Mouse (Mus musculus) bone marrow macrophage, adult 2 months (primary cell): Measurements from ENCODE around the gene Dpp6. TPM values are rescaled to one million over a fixed set of nuclear protein-coding genes. Genes with fewer than 3 reads are reported as not detected.

Experiments used
- H3K27ac ChIP-seq: 2 replicates; pipeline ENCODE4 v1.5.1; 2012; ENCODE audit warnings: low read depth, low read length; ENCODE audit not compliant: insufficient read depth
- H3K4me1 ChIP-seq: 2 replicates; pipeline ENCODE4 v1.6.1; 2012; ENCODE audit warnings: low read length; ENCODE audit not compliant: control insufficient read depth, insufficient read depth
- H3K4me3 ChIP-seq: 2 replicates; pipeline ENCODE4 v1.5.1; 2012; ENCODE audit warnings: mild to moderate bottlenecking, low read length, moderate library complexity; ENCODE audit not compliant: insufficient read depth
- CTCF ChIP-seq: IDR thresholded peaks from 2 replicates; pipeline ENCODE4 v1.5.1; 2012; ENCODE audit warnings: low read depth, mild to moderate bottlenecking, low read length, moderate library complexity
- POLR2A ChIP-seq: IDR thresholded peaks from 2 replicates; pipeline ENCODE4 v1.6.1; 2012; ENCODE audit warnings: mild to moderate bottlenecking, low read depth, low read length, borderline replicate concordance
- polyA plus RNA-seq: library from polyadenylated mRNA; stranded (reverse); fragments of >200 nt; gene quantifications from 2 replicates; pipeline ENCODE4 v1.2.4, GENCODE M21; 2012; ENCODE audit not compliant: missing spikeins, insufficient read depth, insufficient read length

Gene Dpp6
- polyA plus RNA-seq, 1 experiment: not detected

DNA sequence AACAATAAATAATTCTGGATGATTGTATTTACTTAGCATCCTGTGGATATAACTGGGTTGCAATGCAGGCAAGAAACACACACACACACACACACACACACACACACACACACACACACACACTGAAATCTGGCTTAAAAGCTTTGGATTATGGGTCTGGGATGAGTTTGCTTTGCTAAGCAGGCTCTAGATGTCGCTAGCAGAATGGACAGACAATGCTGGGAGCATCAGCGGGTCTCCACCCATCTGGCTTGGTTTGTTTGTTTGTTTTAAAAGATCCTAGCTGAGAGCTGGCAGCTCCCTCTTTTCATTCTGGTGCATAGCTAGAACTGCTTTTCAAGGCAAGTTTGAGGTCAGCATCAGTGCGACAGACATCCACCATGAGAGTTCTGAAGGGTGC lies 234.2 kb downstream of the Dpp6 start:
- Histone ChIP-seq H3K4me3 (no peak overlapping the region), H3K27ac (no peak overlapping the region), H3K4me1 (no peaks in the 10 kb centered on the region)
- TF ChIP-seq CTCF: no peak
- no peak for TF ChIP-seq POLR2A

- no peak overlapping the region for H3K27ac ChIP-seq
- no peak overlapping the region for H3K4me3 ChIP-seq
- no peaks in the 10 kb centered on the region for H3K4me1 ChIP-seq
- TF ChIP-seq POLR2A (no peak), CTCF (no peak)
Measured at GRCm38 (mm10) chr5:27052441-27052840, 235.4 kb downstream of the Dpp6 start.

DNA sequence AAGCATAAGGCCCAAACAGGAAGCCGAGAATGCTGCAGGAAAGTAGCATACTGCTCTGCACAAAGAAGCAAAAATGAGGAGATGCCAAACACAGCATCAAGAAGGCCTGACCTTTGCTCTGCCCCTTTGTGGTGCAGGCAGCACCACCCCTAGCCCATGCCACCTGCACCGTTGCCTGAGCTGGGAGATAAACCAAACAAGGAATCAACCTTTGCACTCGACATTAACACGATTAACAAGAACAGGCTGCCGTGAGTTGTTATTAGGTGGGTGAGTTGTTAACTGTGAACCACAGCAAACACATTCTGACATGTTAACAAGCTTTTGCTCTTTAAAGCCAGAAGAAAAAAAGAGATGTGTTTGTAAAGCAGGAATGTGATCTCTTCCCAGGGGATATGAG lies 239.4 kb downstream of the Dpp6 start:
- TF ChIP-seq CTCF: no peak
- TF ChIP-seq POLR2A: no peak
- H3K4me3 ChIP-seq: no peak overlapping the region
- no peaks in the 10 kb centered on the region for H3K4me1 ChIP-seq
- no peak overlapping the region for H3K27ac ChIP-seq

DNA sequence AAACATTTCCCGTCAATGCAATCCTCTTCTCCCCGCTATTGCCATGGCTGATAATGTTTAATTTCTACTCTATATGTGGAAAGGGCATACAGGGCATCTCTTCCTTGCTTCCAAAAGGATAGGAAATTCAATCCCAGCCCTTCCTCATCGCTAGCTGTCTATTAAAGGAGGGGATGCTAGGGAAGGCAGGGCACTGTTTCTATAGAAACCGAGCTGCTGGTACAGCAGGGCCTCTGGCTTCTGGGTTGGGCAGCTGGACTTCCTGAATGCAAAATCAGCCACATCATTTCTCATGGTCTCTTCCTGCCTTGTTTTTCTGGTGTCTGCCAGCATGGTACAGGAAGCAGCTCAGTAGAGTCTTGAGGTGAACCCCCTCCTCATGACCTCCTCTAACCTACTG lies 243.1 kb downstream of the Dpp6 start:
- TF ChIP-seq POLR2A (no peak), CTCF (no peak)
- Histone ChIP-seq H3K4me1 (no peaks in the 10 kb centered on the region), H3K4me3 (no peak overlapping the region), H3K27ac (no peak overlapping the region)

DNA sequence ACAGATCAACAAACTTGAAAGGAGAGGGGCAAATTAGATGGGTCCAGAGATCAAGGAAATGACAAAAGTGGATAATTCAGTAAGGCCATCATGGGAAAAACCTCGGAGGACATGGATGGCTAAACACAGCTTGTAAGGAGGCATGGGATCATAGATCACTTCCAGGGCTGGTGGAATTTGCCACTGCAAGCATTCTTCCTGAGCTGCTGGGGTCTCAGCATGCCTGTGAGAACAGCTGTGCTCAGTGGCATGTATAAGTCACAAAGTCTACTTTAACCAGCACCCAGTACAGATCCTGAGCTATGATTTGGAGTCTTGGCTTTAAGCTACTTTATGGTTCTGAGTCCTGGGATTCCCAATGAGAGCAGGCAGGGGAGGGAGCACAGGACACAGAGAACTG lies 246.9 kb downstream of the Dpp6 start:
- H3K4me1 ChIP-seq: no peaks in the 10 kb centered on the region
- TF ChIP-seq POLR2A: no peak
- TF ChIP-seq CTCF: no peak
- no peak overlapping the region for H3K4me3 ChIP-seq
- no peak overlapping the region for H3K27ac ChIP-seq

DNA sequence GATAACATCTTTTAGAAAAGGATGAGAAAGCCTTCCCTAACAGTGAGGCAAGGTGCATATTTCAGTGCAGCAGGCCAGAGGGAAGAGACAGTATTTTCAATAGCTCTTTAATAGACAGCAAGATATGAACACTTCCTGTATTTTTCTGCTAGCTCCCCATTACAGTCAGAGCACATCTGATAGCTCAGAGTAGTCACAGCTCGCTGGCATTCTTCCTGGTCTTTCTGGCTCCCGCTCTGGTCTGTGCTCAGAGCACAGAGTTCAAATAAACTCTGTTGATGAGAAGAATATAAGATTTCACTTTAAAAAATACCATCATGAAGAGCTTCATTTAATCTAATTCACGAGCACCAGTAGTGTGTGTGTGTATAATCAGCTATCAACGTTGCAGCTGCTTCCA lies 249.8 kb downstream of the Dpp6 start:
- H3K4me1 ChIP-seq: no peaks in the 10 kb centered on the region
- no peak for TF ChIP-seq POLR2A

DNA sequence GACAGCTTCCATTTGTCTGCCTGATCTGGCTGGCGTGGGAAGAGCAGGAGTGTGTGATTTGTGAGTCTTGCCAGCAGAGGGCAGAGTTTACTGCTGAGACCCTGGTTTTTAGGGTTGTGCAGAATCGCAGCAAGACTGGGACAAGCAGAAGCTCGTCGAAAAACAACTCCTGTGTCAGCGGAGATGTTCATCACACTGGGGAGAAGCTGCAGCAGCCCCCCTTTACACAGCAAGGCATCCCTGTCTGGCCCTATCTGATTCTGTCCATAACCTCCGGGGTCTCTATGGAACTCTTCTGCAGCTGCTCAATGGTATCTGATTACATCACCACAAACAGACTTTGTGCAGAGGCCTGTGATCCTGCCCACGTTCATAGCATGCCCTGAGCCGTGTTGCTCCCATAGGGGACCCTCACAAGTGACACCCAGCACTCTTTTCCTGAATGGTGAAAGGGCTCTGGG lies 258.2 kb downstream of the Dpp6 start:
- Histone ChIP-seq H3K4me1 (no peaks in the 10 kb centered on the region), H3K4me3 (no peak overlapping the region), H3K27ac (no peak overlapping the region)
- peak; percentile 47 for TF ChIP-seq CTCF
- TF ChIP-seq POLR2A: no peak

More for the DNA sequence above, 249.8 kb downstream of the Dpp6 start:
- Histone ChIP-seq H3K4me3 (no peak overlapping the region), H3K27ac (no peak overlapping the region)

DNA sequence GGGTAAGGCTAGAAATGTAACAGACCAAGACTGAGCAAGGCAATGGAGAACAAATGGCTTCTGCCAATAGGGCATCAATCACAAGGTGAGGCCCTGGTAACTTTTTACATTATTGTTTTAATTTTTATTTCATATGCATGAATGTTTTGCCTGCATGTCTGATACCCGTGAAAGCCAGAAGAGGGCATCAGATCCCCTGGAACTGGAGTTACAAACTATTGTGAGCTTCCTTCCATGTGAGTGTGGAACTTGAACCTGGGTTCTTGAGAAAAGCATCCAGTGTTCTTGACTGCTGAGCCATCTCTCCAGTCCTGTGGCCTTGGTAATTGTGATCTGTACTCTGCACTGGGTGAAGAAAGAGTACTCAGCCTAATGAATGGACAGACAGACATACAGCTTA lies 259.0 kb downstream of the Dpp6 start:
- TF ChIP-seq POLR2A: no peak
- no peak for TF ChIP-seq CTCF
- no peaks in the 10 kb centered on the region for H3K4me1 ChIP-seq
- H3K4me3 ChIP-seq: no peak overlapping the region
- H3K27ac ChIP-seq: no peak overlapping the region

DNA sequence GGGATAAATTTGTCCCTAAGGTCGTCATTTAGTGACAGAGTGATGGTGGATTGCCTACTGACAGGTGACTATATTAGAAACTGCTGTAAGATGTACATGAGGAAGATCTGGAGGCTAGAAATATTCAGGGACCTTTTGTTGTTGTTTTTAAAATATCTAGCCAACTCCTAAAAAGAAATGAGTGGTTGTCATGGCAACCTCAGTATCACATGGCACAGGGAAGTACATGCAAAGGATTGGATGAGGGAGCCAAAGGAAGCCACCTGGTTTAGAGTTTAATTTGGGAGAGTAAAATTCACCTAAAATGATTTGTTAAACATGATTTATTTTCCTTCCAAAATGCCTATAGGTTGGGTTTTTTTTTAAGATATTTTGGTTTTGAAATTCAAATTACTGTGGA lies 260.8 kb downstream of the Dpp6 start:
- TF ChIP-seq POLR2A: no peak
- no peak for TF ChIP-seq CTCF
- Histone ChIP-seq H3K4me3 (no peak overlapping the region), H3K4me1 (no peaks in the 10 kb centered on the region), H3K27ac (no peak overlapping the region)

- Histone ChIP-seq H3K4me1 (no peaks in the 10 kb centered on the region), H3K4me3 (no peak overlapping the region), H3K27ac (no peak overlapping the region)
- TF ChIP-seq CTCF (no peak), POLR2A (no peak)
Measured at GRCm38 (mm10) chr5:27081275-27081674, 264.3 kb downstream of the Dpp6 start.

DNA sequence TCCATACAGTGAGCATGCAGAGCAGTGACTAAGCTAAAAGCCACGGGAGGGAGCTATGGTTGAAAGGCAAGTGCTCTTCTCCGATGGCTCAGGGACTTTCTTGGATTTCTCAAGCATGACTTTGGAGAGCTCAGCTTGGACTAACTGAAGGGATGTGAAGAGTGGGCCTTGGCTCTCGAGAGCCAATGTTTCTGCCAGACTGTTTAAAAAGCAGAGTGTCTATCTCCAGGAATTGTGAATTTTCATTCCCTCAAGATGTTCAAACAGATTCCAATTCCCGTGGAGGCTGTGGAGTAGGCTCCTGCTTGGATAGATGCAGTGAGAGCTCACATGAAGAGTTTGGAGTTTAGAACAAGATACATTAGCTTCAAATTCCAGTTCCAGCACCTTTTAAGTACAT lies 266.8 kb downstream of the Dpp6 start:
- TF ChIP-seq POLR2A: no peak
- TF ChIP-seq CTCF: no peak
- H3K27ac ChIP-seq: no peak overlapping the region

GRCm38 (mm10) chr5:27108221-27108620 lies 291.2 kb downstream of the Dpp6 start:
- Histone ChIP-seq H3K4me3 (no peak overlapping the region), H3K4me1 (no peaks in the 10 kb centered on the region), H3K27ac (no peak overlapping the region)
- TF ChIP-seq CTCF: no peak
- no peak for TF ChIP-seq POLR2A

More for the DNA sequence above, 266.8 kb downstream of the Dpp6 start:
- Histone ChIP-seq H3K4me1 (no peaks in the 10 kb centered on the region), H3K4me3 (no peak overlapping the region)
